Mouse (Mus musculus) liver, embryonic 14.5 days (tissue): ENCODE results near the gene Dpm1. TPM values are rescaled to one million over a fixed set of nuclear protein-coding genes. Genes with fewer than 3 reads are reported as not detected.

ENCODE experiments used
- ATAC-seq: fragments of 200-750 bp; cut with Nextera tagmentation; 2 replicates; pipeline ENCODE4 v1.8.0; 2017; ENCODE audit warnings: moderate number of reproducible peaks, mild to moderate bottlenecking, moderate library complexity; ENCODE audit not compliant: insufficient read depth
- DNase-seq, 3 experiments: peaks; one replicate each; pipeline ENCODE4 v3.0.0-alpha.2; 2012 to 2013; ENCODE audit warnings: low read depth in 3 of 3, low spot score in 3 of 3
- H3K27ac ChIP-seq: fragments of 300-500 bp; sonication (generic); 2 replicates; pipeline ENCODE4 v1.5.1; 2014; ENCODE audit warnings: moderate library complexity, mild to moderate bottlenecking, control low read depth, inconsistent platforms
- H3K27me3 ChIP-seq: fragments of 300-500 bp; sonication (generic); 2 replicates; pipeline ENCODE4 v1.6.1; 2014; ENCODE audit warnings: mild to moderate bottlenecking, low read length, moderate library complexity; ENCODE audit not compliant: control insufficient read depth, insufficient read depth
- H3K36me3 ChIP-seq: fragments of 300-500 bp; sonication (generic); replicated peaks from 2 replicates; pipeline ENCODE4 v1.6.1; 2014; ENCODE audit warnings: low read depth; ENCODE audit not compliant: control insufficient read depth, insufficient read depth
- H3K4me1 ChIP-seq, 2 experiments: fragments of 200-500 bp in 1 of 2; fragments of 300-500 bp in 1 of 2; sonication (generic) in 1 of 2; replicated peaks; 2 replicates each; pipeline ENCODE4 v1.6.1; 2012 to 2014; ENCODE audit warnings: antibody characterized with exemption in 1 of 2, inconsistent platforms in 1 of 2, low read length in 1 of 2; ENCODE audit not compliant: control insufficient read depth in 2 of 2, insufficient read depth in 2 of 2
- H3K4me2 ChIP-seq: fragments of 300-500 bp; sonication (generic); 2 replicates; pipeline ENCODE4 v1.6.1; 2014; ENCODE audit warnings: low read depth, mild to moderate bottlenecking, control low read depth, moderate library complexity
- H3K4me3 ChIP-seq, 2 experiments: fragments of 200-500 bp in 1 of 2; fragments of 300-500 bp in 1 of 2; sonication (generic) in 1 of 2; 2 replicates each; pipeline ENCODE4 v1.5.1; 2012 to 2014; ENCODE audit warnings: low read depth in 2 of 2, low read length in 2 of 2, mild to moderate bottlenecking in 2 of 2, control low read depth in 1 of 2, inconsistent platforms in 1 of 2, moderate library complexity in 1 of 2; ENCODE audit not compliant: insufficient read depth in 1 of 2
- H3K9ac ChIP-seq: fragments of 300-500 bp; sonication (generic); replicated peaks from 2 replicates; pipeline ENCODE4 v1.6.1; 2014; ENCODE audit warnings: mild to moderate bottlenecking, control low read depth, moderate library complexity
- H3K9me3 ChIP-seq: fragments of 300-500 bp; sonication (generic); 2 replicates; pipeline ENCODE4 v1.6.1; 2016; ENCODE audit warnings: low read length, mixed read lengths; ENCODE audit not compliant: control insufficient read depth
- CTCF ChIP-seq: IDR thresholded peaks from 2 replicates; pipeline ENCODE4 v1.5.1; 2016; ENCODE audit warnings: antibody characterized with exemption, low read depth, control low read depth
- EP300 ChIP-seq: IDR thresholded peaks from 2 replicates; pipeline ENCODE4 v1.6.1; 2016; ENCODE audit warnings: antibody characterized with exemption, low read depth
- WGBS: fragments of 180-500 bp; shearing (Covaris S2); extraction: QIAGEN DNeasy Blood & Tissue Kit; methylation state at CpG from one replicate; pipeline ENCODE4 v1.1.7; 2014; ENCODE audit not compliant: insufficient replicate concordance; 5-methylcytosine and 5-hydroxymethylcytosine counted together
- polyA plus RNA-seq, 2 experiments: library from polyadenylated mRNA; depleted of rRNA in 1 of 2; stranded (reverse) in 1 of 2; unstranded in 1 of 2; fragments of >200 nt; fragmentation: Nextera tagmentation in 1 of 2; extraction: Ambion mirVana in 1 of 2; gene quantifications; 2 replicates each; pipeline versions ENCODE4 v1.2.1 to v1.2.3; 2012 to 2014

The Dpm1 gene
- polyA plus RNA-seq, 2 experiments = 4.2 to 77.8 TPM

DNA sequence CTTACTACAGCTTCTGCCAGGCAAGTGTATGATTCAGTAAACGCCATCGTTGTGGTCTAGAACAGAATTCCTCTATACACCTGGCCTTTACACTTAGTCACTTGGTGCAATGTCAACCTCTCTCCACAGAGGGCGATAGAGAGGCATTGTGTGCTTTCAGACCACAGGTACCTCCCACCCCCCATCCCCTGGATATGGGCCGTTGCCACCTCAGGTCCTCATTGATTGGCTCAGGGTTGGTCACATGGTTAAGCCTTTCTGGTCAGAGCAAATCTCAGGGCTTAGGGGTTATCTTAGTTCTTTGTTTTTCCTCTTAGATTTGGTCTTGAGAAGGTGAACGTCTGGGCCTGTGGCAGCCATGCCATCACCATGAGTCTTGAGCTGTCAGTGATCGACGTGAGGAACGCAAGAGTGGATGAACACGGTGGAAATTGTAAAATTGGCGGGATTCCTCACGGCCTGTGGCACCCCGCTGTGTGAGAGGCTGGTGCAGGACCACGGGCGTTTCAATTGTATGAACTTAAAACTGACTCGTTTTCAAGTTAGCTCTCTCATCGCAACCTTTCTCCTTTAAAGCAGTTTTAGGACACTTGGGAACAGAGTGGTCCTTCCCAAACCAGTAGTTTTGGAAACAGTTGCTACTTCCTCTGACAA lies 22.4 kb upstream of the Dpm1 start:
- WGBS = 11% methylated on average over 16 of the region's 16 CpGs
- H3K27ac ChIP-seq = no peak overlapping the region
- H3K9ac ChIP-seq = no peak overlapping the region
- ATAC-seq (peak; percentile 15; the same call in 1 of the 2 replicates), DNase-seq (no peak)
- TF ChIP-seq CTCF = peak; percentile 75
- no peak for TF ChIP-seq EP300
- H3K4me2 ChIP-seq = no peak overlapping the region; the same call in 1 of the 2 replicates
- H3K27me3 ChIP-seq = no peaks in the 10 kb centered on the region
- H3K4me3 ChIP-seq = no peak overlapping the region
- H3K4me1 ChIP-seq = no peaks in the 10 kb centered on the region
- H3K9me3 ChIP-seq = no peaks in the 10 kb centered on the region
- H3K36me3 ChIP-seq = no peaks in the 10 kb centered on the region

DNA sequence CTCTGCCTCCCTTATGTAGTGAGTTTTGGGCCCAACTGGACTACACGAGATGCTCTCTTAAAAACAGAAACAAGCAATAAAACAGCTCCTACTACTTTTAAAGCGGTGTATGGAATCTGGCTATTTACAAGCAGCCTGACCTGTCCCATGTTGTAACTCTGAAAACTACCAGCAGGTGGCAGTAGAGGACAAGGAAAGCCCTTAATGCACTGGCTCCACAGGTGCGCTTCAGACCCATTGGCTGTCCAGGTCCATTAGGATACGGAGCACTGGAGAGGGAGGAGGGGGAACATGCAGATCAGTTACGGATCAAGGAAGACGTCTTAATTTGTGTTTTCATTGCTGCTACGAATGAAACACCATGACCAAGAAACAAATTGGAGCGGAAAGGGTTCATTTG lies 19.9 kb upstream of the Dpm1 start:
- DNase-seq (peak; percentile 62 to 66 (median 63)), ATAC-seq (no peak)
- Histone ChIP-seq H3K27ac (no peak overlapping the region), H3K9ac (no peak overlapping the region), H3K36me3 (no peaks in the 10 kb centered on the region), H3K9me3 (no peaks in the 10 kb centered on the region), H3K4me3 (no peak overlapping the region), H3K27me3 (no peaks in the 10 kb centered on the region), H3K4me1 (no peaks in the 10 kb centered on the region), H3K4me2 (no peak overlapping the region)
- 14% methylated on average over 8 of the region's 8 CpGs for WGBS
- TF ChIP-seq EP300 (no peak), CTCF (peak; percentile 94)

DNA sequence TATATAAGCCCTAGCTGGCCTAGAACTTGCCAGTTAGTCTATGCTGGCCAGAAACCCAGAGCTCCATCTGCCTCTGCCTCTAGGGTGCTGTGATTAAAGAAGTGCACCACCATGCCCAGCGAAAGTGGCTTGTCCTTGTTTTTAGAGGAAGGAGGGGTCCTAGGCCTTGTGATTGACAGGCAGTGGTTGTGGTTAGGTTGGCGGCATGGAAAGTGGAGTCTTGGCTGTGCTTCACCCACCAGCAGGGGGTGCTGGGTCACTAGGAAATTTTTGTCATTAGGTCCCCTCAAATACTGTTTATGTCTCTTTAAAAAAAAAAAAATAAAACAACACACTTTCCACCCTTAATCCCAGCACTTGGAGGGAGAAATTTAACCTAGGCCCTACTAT lies 18.5 kb upstream of the Dpm1 start:
- Histone ChIP-seq H3K36me3 (no peaks in the 10 kb centered on the region), H3K4me1 (no peaks in the 10 kb centered on the region), H3K9ac (no peak overlapping the region), H3K27me3 (no peaks in the 10 kb centered on the region), H3K27ac (no peak overlapping the region), H3K9me3 (no peaks in the 10 kb centered on the region), H3K4me2 (no peak overlapping the region), H3K4me3 (no peak overlapping the region)
- ATAC-seq = no peak
- TF ChIP-seq CTCF = peak; percentile 52
- no peak for TF ChIP-seq EP300
- peak in 1 of 3 experiments; percentile 33 for DNase-seq
- WGBS = 3% methylated on average over 2 of the region's 2 CpGs

DNA sequence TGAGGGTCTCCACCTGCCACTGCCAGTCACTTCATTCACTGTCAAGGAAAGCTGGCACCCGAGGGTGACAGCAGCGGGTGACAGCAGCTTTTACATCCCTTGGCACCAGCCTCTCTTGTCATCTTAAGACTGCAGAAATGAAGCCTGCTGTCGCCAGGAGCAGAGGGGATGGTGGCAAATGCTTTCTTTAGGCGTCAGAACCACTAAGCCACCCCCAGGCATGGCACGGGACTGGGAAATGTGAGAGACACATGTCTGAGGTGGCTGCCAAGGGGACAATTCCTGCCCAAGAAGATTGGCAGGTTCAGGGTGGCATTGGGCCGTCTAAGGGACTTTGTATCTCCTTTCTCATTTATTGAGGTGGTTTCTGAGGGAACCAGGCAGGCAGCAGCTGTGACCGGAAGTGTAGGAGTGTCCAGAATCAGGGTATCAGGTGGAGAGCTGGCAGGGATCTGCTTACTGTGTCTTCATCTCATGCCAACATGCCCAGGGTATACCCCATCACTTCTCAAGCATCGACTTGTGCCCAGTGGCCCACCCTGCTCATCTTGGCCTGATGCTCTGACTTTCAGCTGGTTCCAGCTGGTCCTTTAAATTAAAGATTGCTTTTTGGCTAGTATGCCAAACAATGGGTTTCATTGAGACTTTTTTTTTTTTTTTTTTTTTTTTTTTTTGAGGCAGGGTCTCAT lies 17.9 kb upstream of the Dpm1 start:
- no peak overlapping the region for H3K9ac ChIP-seq
- no peak overlapping the region for H3K27ac ChIP-seq
- H3K4me2 ChIP-seq = no peak overlapping the region
- H3K27me3 ChIP-seq = no peaks in the 10 kb centered on the region
- no peak for DNase-seq
- H3K4me3 ChIP-seq = no peak overlapping the region
- WGBS = 60% methylated on average over 8 of the region's 8 CpGs
- H3K4me1 ChIP-seq = no peaks in the 10 kb centered on the region
- ATAC-seq = no peak
- H3K36me3 ChIP-seq = no peaks in the 10 kb centered on the region
- no peak for TF ChIP-seq CTCF
- TF ChIP-seq EP300 = no peak
- no peaks in the 10 kb centered on the region for H3K9me3 ChIP-seq

DNA sequence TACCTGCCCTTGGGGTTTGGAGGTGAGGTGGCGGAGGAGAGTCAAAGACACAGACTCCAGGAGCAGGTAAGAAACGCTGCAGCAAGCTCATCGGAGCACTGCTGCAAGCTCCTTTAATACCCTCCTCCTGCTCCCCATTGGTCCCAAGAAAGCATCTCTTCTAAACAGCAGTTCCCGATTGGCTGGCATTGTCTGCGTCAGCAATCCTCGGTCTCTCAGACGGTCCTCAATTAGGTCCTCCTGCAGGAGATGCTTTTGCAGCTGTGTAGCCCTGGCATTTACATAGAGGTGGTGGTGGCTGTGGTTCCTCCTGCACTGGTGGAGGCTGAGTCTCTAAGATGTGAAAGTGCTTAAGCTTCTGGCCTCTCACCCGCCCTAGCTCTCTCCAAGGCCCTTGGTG lies 15.2 kb upstream of the Dpm1 start:
- Histone ChIP-seq H3K27me3 (no peaks in the 10 kb centered on the region), H3K4me1 (no peaks in the 10 kb centered on the region), H3K27ac (no peak overlapping the region), H3K9ac (no peak overlapping the region), H3K36me3 (no peaks in the 10 kb centered on the region), H3K9me3 (no peaks in the 10 kb centered on the region), H3K4me3 (no peak overlapping the region), H3K4me2 (no peak overlapping the region)
- no peak for DNase-seq
- no peak for TF ChIP-seq CTCF
- no peak for TF ChIP-seq EP300
- no peak for ATAC-seq
- 30% methylated on average over 8 of the region's 8 CpGs for WGBS
